Mouse (Mus musculus) CD4-positive, CD25-positive, alpha-beta regulatory T cell, adult 4 months (primary cell): ENCODE results near the gene Ctnna3. TPM values are rescaled to one million over a fixed set of nuclear protein-coding genes. Genes with fewer than 3 reads are reported as not detected.
"Not testable (repeated sequence)": the region's sequence is repeated elsewhere in the genome, so short reads cannot be mapped to it uniquely, and the experiment has no call there.

Source experiments
- ATAC-seq: one replicate; pipeline ENCODE4 v1.8.0; 2017
- polyA plus RNA-seq, 2 experiments: library from polyadenylated mRNA; unstranded; fragments of 100-300 nt; shearing (Covaris generic); gene quantifications; one replicate each; pipeline ENCODE4 v1.2.1; 2017

The Ctnna3 gene
- under 1 TPM in 1 of 2 experiments, not detected in 1; 0.19 TPM for polyA plus RNA-seq

- peak; percentile 89 for ATAC-seq
These were observed at the start of gene Ctnna3 for GRCm38 (mm10) chr10:63429785-63430305. Gene Ctnna3 (plus strand): TSS chr10:63430098.

- peak; percentile 28 for ATAC-seq
These were observed 48.2 kb upstream of the Ctnna3 start, which contains the start of gene Sirt1 for GRCm38 (mm10) chr10:63381498-63382280. Gene Sirt1 (minus strand): TSS chr10:63381704.

- peak; percentile 88 for ATAC-seq
These were observed 47.3 kb upstream of the Ctnna3 start, which contains the start of gene Dnajc12 for GRCm38 (mm10) chr10:63382372-63383279. Gene Dnajc12 (plus strand): TSS chr10:63382443.

- not testable (repeated sequence) for ATAC-seq
These were observed 44.0 kb upstream of the Ctnna3 start for GRCm38 (mm10) chr10:63385897-63386296.

GRCm38 (mm10) chr10:63386444-63386843, 43.5 kb upstream of the Ctnna3 start:
- peak; percentile 80 for ATAC-seq

GRCm38 (mm10) chr10:63386991-63387390, 42.9 kb upstream of the Ctnna3 start:
- ATAC-seq: no peak

- ATAC-seq: no peak
These were observed 41.0 kb upstream of the Ctnna3 start for GRCm38 (mm10) chr10:63388948-63389347.

GRCm38 (mm10) chr10:63396963-63397362, 32.9 kb upstream of the Ctnna3 start:
- ATAC-seq: no peak

- ATAC-seq: no peak
These were observed 27.0 kb upstream of the Ctnna3 start for GRCm38 (mm10) chr10:63402731-63403504.

- no peak for ATAC-seq
These were observed 26.3 kb upstream of the Ctnna3 start for GRCm38 (mm10) chr10:63403636-63404035.

- no peak for ATAC-seq
These were observed 19.5 kb upstream of the Ctnna3 start for GRCm38 (mm10) chr10:63410162-63410956.

GRCm38 (mm10) chr10:63411674-63412073, 18.2 kb upstream of the Ctnna3 start:
- not testable (repeated sequence) for ATAC-seq

- ATAC-seq: no peak
These were observed 17.1 kb upstream of the Ctnna3 start for GRCm38 (mm10) chr10:63412756-63413155.

- ATAC-seq: no peak
These were observed 14.6 kb upstream of the Ctnna3 start for GRCm38 (mm10) chr10:63415287-63415686.

- ATAC-seq: no peak
These were observed 14.0 kb upstream of the Ctnna3 start for GRCm38 (mm10) chr10:63415850-63416249.

- ATAC-seq: no peak
These were observed 12.8 kb upstream of the Ctnna3 start for GRCm38 (mm10) chr10:63417061-63417460.

GRCm38 (mm10) chr10:63421739-63422735, 7.9 kb upstream of the Ctnna3 start, which contains the start of gene Gm7075:
Gene Gm7075 (minus strand): TSS chr10:63421789.
- no peak for ATAC-seq

- ATAC-seq: no peak
These were observed 7.2 kb upstream of the Ctnna3 start for GRCm38 (mm10) chr10:63422736-63422992.

GRCm38 (mm10) chr10:63423591-63424474, 6.1 kb upstream of the Ctnna3 start:
- ATAC-seq: no peak
